Mouse (Mus musculus): Measurements from ENCODE around the gene Pigt. TPM values are rescaled to one million over a fixed set of nuclear protein-coding genes. Genes with fewer than 3 reads are reported as not detected.

Pigt gene
- polyA plus RNA-seq, 1 experiment = 155 TPM

GRCm38 (mm10) chr2:164456864-164457300, 40.4 kb upstream of the Pigt start, which contains the start of gene Sys1:
Gene Sys1 (plus strand): TSS chr2:164456964.
- TF ChIP-seq CTCF (IDR thresholded peaks at IDR 0.05; ENCODE audit: borderline replicate concordance, extremely low read depth, insufficient read depth, insufficient read length) (peak; percentile 3; the same call in 1 of the 2 replicates), POLR2A (IDR thresholded peaks at IDR 0.05; ENCODE audit: borderline replicate concordance, extremely low read depth, insufficient read depth, insufficient read length, poor library complexity, severe bottlenecking) (no peak)
- DNase-seq (ENCODE audit: low read depth) = peak; percentile 45

- TF ChIP-seq POLR2A (IDR thresholded peaks at IDR 0.05; ENCODE audit: borderline replicate concordance, extremely low read depth, insufficient read depth, insufficient read length, poor library complexity, severe bottlenecking) = no peak
- no peak for TF ChIP-seq CTCF (IDR thresholded peaks at IDR 0.05; ENCODE audit: borderline replicate concordance, extremely low read depth, insufficient read depth, insufficient read length)
- no peak for DNase-seq (ENCODE audit: low read depth)
Measured at GRCm38 (mm10) chr2:164457942-164458341, 39.4 kb upstream of the Pigt start.

GRCm38 (mm10) chr2:164458535-164458934, 38.8 kb upstream of the Pigt start:
- no peak for TF ChIP-seq CTCF (IDR thresholded peaks at IDR 0.05; ENCODE audit: borderline replicate concordance, extremely low read depth, insufficient read depth, insufficient read length)
- TF ChIP-seq POLR2A (IDR thresholded peaks at IDR 0.05; ENCODE audit: borderline replicate concordance, extremely low read depth, insufficient read depth, insufficient read length, poor library complexity, severe bottlenecking) = no peak
- DNase-seq (ENCODE audit: low read depth) = no peak

- peak; percentile 100 for DNase-seq (ENCODE audit: low read depth)
- peak; percentile 82 for TF ChIP-seq CTCF (IDR thresholded peaks at IDR 0.05; ENCODE audit: borderline replicate concordance, extremely low read depth, insufficient read depth, insufficient read length)
- peak; percentile 8; the same call in 1 of the 2 replicates for TF ChIP-seq POLR2A (IDR thresholded peaks at IDR 0.05; ENCODE audit: borderline replicate concordance, extremely low read depth, insufficient read depth, insufficient read length, poor library complexity, severe bottlenecking)
Measured at GRCm38 (mm10) chr2:164460745-164461551, 36.4 kb upstream of the Pigt start, which contains the start of gene Gm20458. Gene Gm20458 (plus strand): TSS chr2:164460967.

- no peak for DNase-seq (ENCODE audit: low read depth)
- TF ChIP-seq POLR2A (IDR thresholded peaks at IDR 0.05; ENCODE audit: borderline replicate concordance, extremely low read depth, insufficient read depth, insufficient read length, poor library complexity, severe bottlenecking) = no peak
- TF ChIP-seq CTCF (IDR thresholded peaks at IDR 0.05; ENCODE audit: borderline replicate concordance, extremely low read depth, insufficient read depth, insufficient read length) = no peak
Measured at GRCm38 (mm10) chr2:164465161-164465560, 32.2 kb upstream of the Pigt start.

- TF ChIP-seq POLR2A (IDR thresholded peaks at IDR 0.05; ENCODE audit: borderline replicate concordance, extremely low read depth, insufficient read depth, insufficient read length, poor library complexity, severe bottlenecking) (no peak), CTCF (IDR thresholded peaks at IDR 0.05; ENCODE audit: borderline replicate concordance, extremely low read depth, insufficient read depth, insufficient read length) (no peak)
- DNase-seq (ENCODE audit: low read depth) = no peak
Measured at GRCm38 (mm10) chr2:164466787-164467186, 30.5 kb upstream of the Pigt start.

GRCm38 (mm10) chr2:164470254-164470653, 27.1 kb upstream of the Pigt start:
- DNase-seq (ENCODE audit: low read depth) = peak; percentile 61
- TF ChIP-seq POLR2A (IDR thresholded peaks at IDR 0.05; ENCODE audit: borderline replicate concordance, extremely low read depth, insufficient read depth, insufficient read length, poor library complexity, severe bottlenecking) = no peak
- TF ChIP-seq CTCF (IDR thresholded peaks at IDR 0.05; ENCODE audit: borderline replicate concordance, extremely low read depth, insufficient read depth, insufficient read length) = peak; percentile 59; the same call in 1 of the 2 replicates

GRCm38 (mm10) chr2:164473624-164474023, 23.7 kb upstream of the Pigt start, which contains the start of gene Trp53tg5:
Gene Trp53tg5 (minus strand): TSS chr2:164473724.
- TF ChIP-seq POLR2A (IDR thresholded peaks at IDR 0.05; ENCODE audit: borderline replicate concordance, extremely low read depth, insufficient read depth, insufficient read length, poor library complexity, severe bottlenecking) (no peak), CTCF (IDR thresholded peaks at IDR 0.05; ENCODE audit: borderline replicate concordance, extremely low read depth, insufficient read depth, insufficient read length) (no peak)
- no peak for DNase-seq (ENCODE audit: low read depth)

GRCm38 (mm10) chr2:164485681-164486257, 11.6 kb upstream of the Pigt start, which contains the start of gene Dbndd2:
Gene Dbndd2 (plus strand): TSS chr2:164486106.
- TF ChIP-seq CTCF (IDR thresholded peaks at IDR 0.05; ENCODE audit: borderline replicate concordance, extremely low read depth, insufficient read depth, insufficient read length) = no peak
- TF ChIP-seq POLR2A (IDR thresholded peaks at IDR 0.05; ENCODE audit: borderline replicate concordance, extremely low read depth, insufficient read depth, insufficient read length, poor library complexity, severe bottlenecking) = no peak
- peak; percentile 3 for DNase-seq (ENCODE audit: low read depth)

GRCm38 (mm10) chr2:164486258-164487114, 10.8 kb upstream of the Pigt start:
- DNase-seq (ENCODE audit: low read depth) = peak; percentile 58
- TF ChIP-seq CTCF (IDR thresholded peaks at IDR 0.05; ENCODE audit: borderline replicate concordance, extremely low read depth, insufficient read depth, insufficient read length) = no peak
- no peak for TF ChIP-seq POLR2A (IDR thresholded peaks at IDR 0.05; ENCODE audit: borderline replicate concordance, extremely low read depth, insufficient read depth, insufficient read length, poor library complexity, severe bottlenecking)

Data from brain, embryonic 14.5 days (tissue).